Mouse (Mus musculus) CH12.LX (cell line): ENCODE results near the gene Hoxc10.

Experiments used
- CHD1 ChIP-seq: IDR thresholded peaks from 2 replicates; pipeline ENCODE4 v1.6.1; 2012; ENCODE audit warnings: low read depth, low read length, improper control_type of control experiment, inconsistent platforms
- CHD2 ChIP-seq: IDR thresholded peaks from 2 replicates; pipeline ENCODE4 v1.6.1; 2011; ENCODE audit warnings: low read length, improper control_type of control experiment
- CTCF ChIP-seq, 2 experiments: IDR thresholded peaks in 1 of 2; conservative IDR thresholded peaks in 1 of 2; 2 replicates each; pipeline ENCODE4 v1.5.1; 2011 to 2012; ENCODE audit warnings: low read depth in 2 of 2, low read length in 2 of 2, improper control_type of control experiment in 1 of 2, inconsistent platforms in 1 of 2, mild to moderate bottlenecking in 1 of 2, moderate library complexity in 1 of 2
- HCFC1 ChIP-seq: IDR thresholded peaks from 2 replicates; pipeline ENCODE4 v1.6.1; 2012; ENCODE audit warnings: low read depth, mild to moderate bottlenecking, inconsistent platforms, low read length, improper control_type of control experiment
- MAFK ChIP-seq: IDR thresholded peaks from 2 replicates; pipeline ENCODE4 v1.6.1; 2011; ENCODE audit warnings: low read length, improper control_type of control experiment; ENCODE audit not compliant: insufficient replicate concordance
- NRF1 ChIP-seq: IDR thresholded peaks from 2 replicates; pipeline ENCODE4 v1.6.1; 2014; ENCODE audit warnings: low read depth, mild to moderate bottlenecking, inconsistent platforms, low read length, improper control_type of control experiment, moderate library complexity
- PAX5 ChIP-seq: IDR thresholded peaks from 2 replicates; pipeline ENCODE4 v1.6.1; 2012; ENCODE audit warnings: low read length, inconsistent platforms, mixed read lengths
- POLR2A ChIP-seq: IDR thresholded peaks from 2 replicates; pipeline ENCODE4 v1.6.1; 2011; ENCODE audit warnings: low read depth, mild to moderate bottlenecking, improper control_type of control experiment, low read length
- SMC3 ChIP-seq: IDR thresholded peaks from 2 replicates; pipeline ENCODE4 v1.6.1; 2011; ENCODE audit warnings: low read depth, low read length, improper control_type of control experiment

GRCm38 (mm10) chr15:102917972-102918572 lies 48.5 kb upstream of the Hoxc10 start:
- no peak for TF ChIP-seq POLR2A
- no peak for TF ChIP-seq PAX5
- TF ChIP-seq CHD2, result no peak
- no peak for TF ChIP-seq CTCF (conservative IDR thresholded peaks at IDR 0.05 in 1 of 2, IDR thresholded peaks at IDR 0.05 in 1 of 2; ENCODE audit: low read depth in 2 of 2, low read length in 2 of 2)
- TF ChIP-seq MAFK, result no peak
- TF ChIP-seq CHD1, result no peak
- TF ChIP-seq HCFC1, result no peak
- TF ChIP-seq SMC3, result no peak
- no peak for TF ChIP-seq NRF1
